ENCODE assay signal across 10 mouse cellular contexts in the genomic region with DNA sequence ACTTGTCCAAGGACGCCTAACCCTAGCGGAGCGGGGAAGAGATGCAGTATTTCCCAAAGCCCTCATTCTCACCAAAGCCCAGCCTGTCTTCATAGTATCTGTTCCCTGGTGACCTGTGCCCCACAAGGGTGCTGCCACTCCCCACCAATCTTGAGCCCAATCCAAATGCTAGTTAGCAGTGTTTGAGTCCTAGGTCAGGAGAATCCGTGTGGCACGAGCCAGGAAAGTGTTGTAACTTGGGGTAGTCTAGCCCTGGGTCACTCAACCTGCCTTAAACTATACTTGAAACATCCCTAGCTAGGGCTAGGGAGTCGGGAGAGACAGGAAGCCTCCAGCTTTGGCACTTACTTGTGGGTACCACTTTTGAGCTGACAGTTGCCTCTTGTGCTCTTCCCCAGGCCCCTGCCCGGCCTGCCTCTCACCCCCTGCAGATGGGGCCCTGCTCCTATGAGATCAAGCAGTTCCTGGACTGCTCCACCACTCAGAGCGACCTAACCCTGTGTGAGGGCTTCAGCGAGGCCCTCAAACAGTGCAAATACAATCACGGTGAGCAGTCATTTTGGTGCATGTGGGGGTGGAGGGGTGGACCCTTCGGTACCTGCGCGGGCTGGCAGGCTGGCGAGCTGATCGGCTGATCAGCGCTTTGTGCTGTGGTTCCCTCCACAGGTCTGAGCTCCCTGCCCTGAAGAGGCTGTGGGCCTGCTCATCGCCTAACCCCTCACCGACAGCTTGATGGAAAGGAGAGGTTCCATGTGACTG. TPM values are rescaled to one million over a fixed set of nuclear protein-coding genes. Genes with fewer than 3 reads are reported as not detected.
DNase-seq lines count a peak whose midpoint lies in the region; ATAC-seq and TF ChIP-seq lines count a peak whose summit lies in the region.
"Had no signal": no experiment of that assay in that cellular context is flagged by ENCODE, and none has a peak within 500 bp of the region (broad histone marks: within the 10 kb centered on the region; RNA-seq: fewer than 3 reads in every experiment).

No protein-coding gene starts in this region.

- TF ChIP-seq CTCF in left cerebral cortex, adult 2 months (IDR thresholded peaks at IDR 0.05): no peak

- H3K4me1 ChIP-seq in brown adipose tissue, adult 24 weeks (ENCODE audit: control insufficient read depth, insufficient read depth, insufficient read length, low read length): peaks cover 12% of the 10 kb centered on the region
- H3K4me1 ChIP-seq in neural tube, embryonic 13.5 days (replicated peaks): peaks cover 45% of the 10 kb centered on the region

- H3K36me3 ChIP-seq in neural tube, embryonic 13.5 days: no peaks in the 10 kb centered on the region

- peak overlapping the region; percentile 69 for H3K4me3 ChIP-seq in left cerebral cortex, adult 2 months
- H3K4me3 ChIP-seq in brown adipose tissue, adult 24 weeks (ENCODE audit: insufficient read depth, low read depth, low read length): peak overlapping the region; percentile 83
- H3K4me3 ChIP-seq in neural tube, embryonic 13.5 days: no peak overlapping the region; the same call in 1 of the 2 replicates

- H3K9me3 ChIP-seq in neural tube, embryonic 13.5 days: no peaks in the 10 kb centered on the region

- intact Hi-C loops in left cerebral cortex, adult 2 months (cut with DNase I): loop anchor here (5.0 kb wide), 1 partner anchor 40 kb away; no protein-coding TSS in a partner anchor
- intact Hi-C loops in left cerebral cortex, postnatal 36 days (cut with DNase I): loop anchor here (5.0 kb wide), 1 partner anchor 40 kb away; no protein-coding TSS in a partner anchor

- H3K27ac ChIP-seq in left cerebral cortex, adult 2 months: peak overlapping the region; percentile 95
- H3K27ac ChIP-seq in brown adipose tissue, adult 24 weeks (replicated peaks; ENCODE audit: low read depth, low read length): peak overlapping the region; percentile 70
- H3K27ac ChIP-seq in neural tube, embryonic 13.5 days (replicated peaks): no peak overlapping the region

- WGBS in neural tube, embryonic 13.5 days: 35% methylated on average over 18 of the region's 18 CpGs

- ATAC-seq in neural tube, embryonic 13.5 days (ENCODE audit: low read depth): no peak

- H3K9ac ChIP-seq in neural tube, embryonic 13.5 days: no peak overlapping the region

- peak overlapping the region; percentile 83 for H3K4me2 ChIP-seq in neural tube, embryonic 13.5 days

- peaks cover 26% of the 10 kb centered on the region for H3K27me3 ChIP-seq in neural tube, embryonic 13.5 days

- DNase-seq in cerebellum, adult 11 months: peak; percentile 28
- no peak for DNase-seq in cerebellum, postnatal 4 days (ENCODE audit: low spot score in 2 of 2)
- no peak for DNase-seq in left cerebral cortex, adult 2 months (ENCODE audit: extremely low spot score in 1 of 2, low spot score in 2 of 2)
- DNase-seq in left cerebral cortex, postnatal 36 days (ENCODE audit: low spot score in 2 of 2): no peak
- DNase-seq in right cerebral cortex, adult 2 months (ENCODE audit: low spot score in 2 of 2): no peak
- DNase-seq in gastrocnemius, postnatal 4 days (ENCODE audit: low spot score in 2 of 2): no peak

RNA-seq across cellular contexts. Expression of a gene that starts 0.8 kb away (rescaled TPM):
- total RNA-seq in left cerebral cortex, adult 2 months (2021): 1 to 10 TPM; 1.3 TPM
- 1 to 10 TPM in 1 of 2 experiments, under 1 TPM in 1; 0.79 to 1.7 TPM for total RNA-seq in left cerebral cortex, postnatal 36 days (2021)
- 4.1 and 7.6 TPM in 2 replicates for polyA plus RNA-seq in brown adipose tissue, adult 24 weeks (2012; ENCODE audit: insufficient read depth, insufficient read length, missing spikeins)
- 39.0 and 40.4 TPM in 2 replicates for polyA plus RNA-seq in neural tube, embryonic 13.5 days (2015; fragmentation: Nextera tagmentation; extraction: Ambion mirVana)
- 10 to 100 TPM; 12.7 to 15.0 TPM for total RNA-seq in gastrocnemius, postnatal 4 days (2021)

RNA-seq across cellular contexts. Expression of a gene that starts 3.4 kb away (rescaled TPM):
- total RNA-seq in left cerebral cortex, adult 2 months (2021): under 1 TPM in 1 of 2 experiments, not detected in 1; 0.51 TPM
- under 1 TPM in 1 of 2 experiments, not detected in 1; 0.35 TPM for total RNA-seq in left cerebral cortex, postnatal 36 days (2021)
- polyA plus RNA-seq in brown adipose tissue, adult 24 weeks (2012; ENCODE audit: insufficient read depth, insufficient read length, missing spikeins): not detected in 2 replicates
- polyA plus RNA-seq in neural tube, embryonic 13.5 days (2015; fragmentation: Nextera tagmentation; extraction: Ambion mirVana): 1.4 and 3.0 TPM in 2 replicates
- not detected for total RNA-seq in gastrocnemius, postnatal 4 days (2021)

RNA-seq across cellular contexts. Expression of a gene that starts 4.2 kb away (rescaled TPM):
- 100 to 1,000 TPM; 364 to 413 TPM for total RNA-seq in left cerebral cortex, adult 2 months (2021)
- 100 to 1,000 TPM; 373 to 446 TPM for total RNA-seq in left cerebral cortex, postnatal 36 days (2021)
- polyA plus RNA-seq in brown adipose tissue, adult 24 weeks (2012; ENCODE audit: insufficient read depth, insufficient read length, missing spikeins): 3,122 and 3,143 TPM in 2 replicates
- polyA plus RNA-seq in neural tube, embryonic 13.5 days (2015; fragmentation: Nextera tagmentation; extraction: Ambion mirVana): 46.4 and 54.4 TPM in 2 replicates
- 100 to 1,000 TPM; 390 to 396 TPM for total RNA-seq in gastrocnemius, postnatal 4 days (2021)

RNA-seq across cellular contexts. Expression of a gene that starts 5.8 kb away (rescaled TPM):
- total RNA-seq in left cerebral cortex, adult 2 months (2021): not detected
- total RNA-seq in left cerebral cortex, postnatal 36 days (2021): not detected
- polyA plus RNA-seq in brown adipose tissue, adult 24 weeks (2012; ENCODE audit: insufficient read depth, insufficient read length, missing spikeins): not detected in 2 replicates
- 1.2 TPM in 2 replicates for polyA plus RNA-seq in neural tube, embryonic 13.5 days (2015; fragmentation: Nextera tagmentation; extraction: Ambion mirVana)
- under 1 TPM in 1 of 2 experiments, not detected in 1; 0.62 TPM for total RNA-seq in gastrocnemius, postnatal 4 days (2021)
- total RNA-seq: layer of hippocampus, postnatal 10 days had no signal
- polyA plus RNA-seq: embryonic facial prominence, embryonic 11.5 days had no signal

RNA-seq across cellular contexts. Expression of a gene that starts 15.7 kb away (rescaled TPM):
- 10 to 100 TPM; 75.8 to 78.2 TPM for total RNA-seq in left cerebral cortex, adult 2 months (2021)
- total RNA-seq in left cerebral cortex, postnatal 36 days (2021): 10 to 100 TPM; 80.0 to 82.4 TPM
- polyA plus RNA-seq in brown adipose tissue, adult 24 weeks (2012; ENCODE audit: insufficient read depth, insufficient read length, missing spikeins): 27.2 and 35.3 TPM in 2 replicates
- polyA plus RNA-seq in neural tube, embryonic 13.5 days (2015; fragmentation: Nextera tagmentation; extraction: Ambion mirVana): 279 and 287 TPM in 2 replicates
- 10 to 100 TPM; 55.0 to 60.2 TPM for total RNA-seq in gastrocnemius, postnatal 4 days (2021)

Comparison
In these comparisons a context has a peak if more than half of its experiments do, and no peak if none do; other contexts are left out.
1. RNA of a gene that starts 0.8 kb away (total RNA-seq): 12.7 to 15.0 TPM in gastrocnemius, postnatal 4 days; 0.79 to 1.7 TPM in left cerebral cortex, postnatal 36 days and 1.3 TPM in left cerebral cortex, adult 2 months; every median in the first group is over 4 times any median in the second.